Mouse (Mus musculus) forebrain, embryonic 16.5 days (tissue): ENCODE measurements around the gene Gm21973. TPM values are rescaled to one million over a fixed set of nuclear protein-coding genes. Genes with fewer than 3 reads are reported as not detected.

ENCODE experiments used
- ATAC-seq: fragments of 200-750 bp; cut with Nextera tagmentation; 2 replicates; pipeline ENCODE4 v1.8.0; 2017; ENCODE audit warnings: mild to moderate bottlenecking, moderate library complexity
- H3K27ac ChIP-seq: fragments of 300-500 bp; sonication (generic); 2 replicates; pipeline ENCODE4 v1.5.1; 2014; ENCODE audit warnings: low read length, control low read depth
- H3K27me3 ChIP-seq: fragments of 300-500 bp; sonication (generic); replicated peaks from 2 replicates; pipeline ENCODE4 v1.6.1; 2014; ENCODE audit warnings: low read length; ENCODE audit not compliant: control insufficient read depth, insufficient read depth
- H3K36me3 ChIP-seq: fragments of 300-500 bp; sonication (generic); 2 replicates; pipeline ENCODE4 v1.6.1; 2014; ENCODE audit not compliant: control insufficient read depth, insufficient read depth
- H3K4me1 ChIP-seq: fragments of 300-500 bp; sonication (generic); replicated peaks from 2 replicates; pipeline ENCODE4 v1.6.1; 2014; ENCODE audit warnings: low read length; ENCODE audit not compliant: control insufficient read depth, insufficient read depth
- H3K4me2 ChIP-seq: fragments of 300-500 bp; sonication (generic); 2 replicates; pipeline ENCODE4 v1.6.1; 2014; ENCODE audit warnings: mild to moderate bottlenecking, low read length, control low read depth
- H3K4me3 ChIP-seq: fragments of 300-500 bp; sonication (generic); replicated peaks from 2 replicates; pipeline ENCODE4 v1.5.1; 2014; ENCODE audit warnings: mild to moderate bottlenecking, low read length, control low read depth
- H3K9ac ChIP-seq: fragments of 300-500 bp; sonication (generic); replicated peaks from 2 replicates; pipeline ENCODE4 v1.6.1; 2014; ENCODE audit warnings: low read depth, low read length, control low read depth
- H3K9me3 ChIP-seq: fragments of 300-500 bp; sonication (generic); 2 replicates; pipeline ENCODE4 v1.6.1; 2016; ENCODE audit warnings: low read length; ENCODE audit not compliant: control insufficient read depth
- WGBS: fragments of 180-500 bp; shearing (Covaris S2); extraction: QIAGEN DNeasy Blood & Tissue Kit; methylation state at CpG from one replicate; pipeline ENCODE4 v1.1.7; 2014; 5-methylcytosine and 5-hydroxymethylcytosine counted together
- polyA plus RNA-seq: library from polyadenylated mRNA; unstranded; fragments of >200 nt; fragmentation: Nextera tagmentation; extraction: Ambion mirVana; gene quantifications from 2 replicates; pipeline ENCODE4 v1.2.1, GENCODE M21; 2015

Gene Gm21973
- not detected in 2 replicates for polyA plus RNA-seq

DNA sequence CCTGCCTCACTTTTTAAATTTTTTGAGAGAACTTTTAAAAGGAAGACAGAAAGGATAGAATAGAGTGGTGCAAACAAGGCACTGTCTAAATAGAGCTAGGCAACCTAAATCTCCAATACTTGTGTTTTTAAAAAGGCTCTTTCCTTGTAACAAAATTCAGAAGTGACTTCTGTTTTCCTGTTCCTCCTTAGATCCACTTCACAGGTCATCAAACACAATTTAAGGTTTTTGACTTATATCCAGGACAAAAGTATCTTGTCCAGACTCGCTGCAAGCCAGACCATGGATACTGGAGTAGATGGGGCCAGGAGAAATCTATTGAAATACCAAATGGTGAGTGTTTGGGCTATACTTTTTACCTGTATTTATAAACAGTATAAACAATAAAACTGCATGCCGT is at the start of gene Gm21973:
TSS of gene Gm21973 (plus strand) at position 301 of the 400 bp plus-strand sequence.
- WGBS, result 84% methylated on average over 2 of the region's 2 CpGs

DNA sequence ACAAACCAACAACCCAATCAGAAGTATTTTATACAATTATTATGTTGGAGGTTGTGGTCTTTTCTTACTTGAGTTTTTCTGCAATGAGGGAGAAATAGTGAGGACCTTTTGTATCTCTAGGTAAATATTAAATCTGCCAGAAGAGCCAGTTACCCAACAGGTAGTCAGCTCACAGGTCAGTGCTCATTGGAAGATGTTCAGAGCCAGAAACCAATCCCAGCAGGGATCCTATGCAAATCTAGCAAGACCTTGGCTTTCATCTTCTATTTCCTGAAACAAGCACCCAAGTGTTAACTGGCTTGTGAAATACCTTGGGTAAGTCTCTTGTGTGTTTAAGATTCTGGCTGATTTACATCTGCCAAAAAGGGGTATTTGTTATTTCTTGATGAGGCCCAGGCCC is 48.8 kb upstream of the Gm21973 start:
- no peak overlapping the region for H3K27ac ChIP-seq
- H3K4me2 ChIP-seq, result no peak overlapping the region
- H3K36me3 ChIP-seq, result no peaks in the 10 kb centered on the region
- H3K9me3 ChIP-seq, result no peaks in the 10 kb centered on the region
- H3K27me3 ChIP-seq, result no peaks in the 10 kb centered on the region
- ATAC-seq, result no peak
- H3K4me3 ChIP-seq, result no peak overlapping the region
- H3K9ac ChIP-seq, result no peak overlapping the region
- H3K4me1 ChIP-seq, result no peaks in the 10 kb centered on the region

More for the DNA sequence above, at the start of gene Gm21973:
- no peak within 1 kb of the TSS for H3K27ac ChIP-seq
- H3K36me3 ChIP-seq, result no peaks in the 10 kb centered on the region
- no peaks in the 10 kb centered on the region for H3K4me1 ChIP-seq
- no peaks in the 10 kb centered on the region for H3K9me3 ChIP-seq
- no peak for ATAC-seq
- no peak within 1 kb of the TSS for H3K9ac ChIP-seq
- H3K4me2 ChIP-seq, result no peak within 1 kb of the TSS
- H3K27me3 ChIP-seq, result no peaks in the 10 kb centered on the region
- no peak within 1 kb of the TSS for H3K4me3 ChIP-seq

GRCm38 (mm10) chr15:10277461-10277860 is 47.7 kb upstream of the Gm21973 start:
- 83% methylated on average over 4 of the region's 4 CpGs for WGBS
- no peaks in the 10 kb centered on the region for H3K4me1 ChIP-seq
- H3K9me3 ChIP-seq, result no peaks in the 10 kb centered on the region
- no peak overlapping the region for H3K9ac ChIP-seq
- no peaks in the 10 kb centered on the region for H3K27me3 ChIP-seq
- H3K4me3 ChIP-seq, result no peak overlapping the region
- H3K4me2 ChIP-seq, result no peak overlapping the region
- no peaks in the 10 kb centered on the region for H3K36me3 ChIP-seq
- no peak for ATAC-seq
- no peak overlapping the region for H3K27ac ChIP-seq

GRCm38 (mm10) chr15:10281546-10281945 is 43.6 kb upstream of the Gm21973 start:
- ATAC-seq, result no peak
- H3K27me3 ChIP-seq, result no peaks in the 10 kb centered on the region
- WGBS, result 89% methylated on average over 5 of the region's 5 CpGs
- H3K4me1 ChIP-seq, result no peaks in the 10 kb centered on the region
- no peaks in the 10 kb centered on the region for H3K36me3 ChIP-seq
- H3K9ac ChIP-seq, result no peak overlapping the region
- H3K9me3 ChIP-seq, result no peaks in the 10 kb centered on the region
- no peak overlapping the region for H3K4me2 ChIP-seq
- no peak overlapping the region for H3K4me3 ChIP-seq
- H3K27ac ChIP-seq, result no peak overlapping the region

- H3K27ac ChIP-seq, result no peak overlapping the region
- no peak overlapping the region for H3K4me2 ChIP-seq
- no peaks in the 10 kb centered on the region for H3K27me3 ChIP-seq
- H3K4me1 ChIP-seq, result no peaks in the 10 kb centered on the region
- H3K36me3 ChIP-seq, result no peaks in the 10 kb centered on the region
- ATAC-seq, result no peak
- no peak overlapping the region for H3K9ac ChIP-seq
- H3K4me3 ChIP-seq, result no peak overlapping the region
- H3K9me3 ChIP-seq, result no peaks in the 10 kb centered on the region
Observed at GRCm38 (mm10) chr15:10283661-10284060, 41.5 kb upstream of the Gm21973 start.

GRCm38 (mm10) chr15:10296570-10296969 is 28.6 kb upstream of the Gm21973 start:
- 88% methylated on average over 1 of the region's 1 CpGs for WGBS
- no peak for ATAC-seq
- Histone ChIP-seq H3K4me1 (no peaks in the 10 kb centered on the region), H3K27me3 (no peaks in the 10 kb centered on the region), H3K4me3 (no peak overlapping the region), H3K9me3 (no peaks in the 10 kb centered on the region), H3K27ac (no peak overlapping the region), H3K36me3 (no peaks in the 10 kb centered on the region), H3K9ac (no peak overlapping the region), H3K4me2 (no peak overlapping the region)

DNA sequence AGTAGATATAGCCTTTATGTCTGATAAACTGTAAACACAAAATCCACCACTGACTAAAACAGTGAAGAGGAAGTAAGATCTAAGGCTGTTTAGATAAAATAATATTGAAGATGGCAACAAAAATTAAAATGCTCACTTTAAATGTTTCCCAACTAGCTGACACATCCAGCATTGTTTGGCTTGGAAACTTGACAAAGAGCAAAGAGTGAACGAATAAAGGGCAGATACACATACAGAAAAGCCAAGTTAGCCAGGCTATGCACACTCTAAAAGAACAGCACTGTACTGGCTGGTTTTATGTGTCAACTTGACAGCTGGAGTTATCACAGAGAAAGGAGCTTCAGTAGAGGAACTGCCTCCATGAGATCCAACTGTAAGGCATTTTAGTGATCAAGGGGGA is 27.1 kb upstream of the Gm21973 start:
- Histone ChIP-seq H3K4me2 (no peak overlapping the region), H3K4me3 (no peak overlapping the region), H3K4me1 (no peaks in the 10 kb centered on the region), H3K27ac (no peak overlapping the region), H3K9me3 (no peaks in the 10 kb centered on the region), H3K9ac (no peak overlapping the region), H3K27me3 (no peaks in the 10 kb centered on the region), H3K36me3 (no peaks in the 10 kb centered on the region)
- whole genome bisulfite sequencing, result 78% methylated on average over 1 of the region's 1 CpGs
- ATAC-seq, result no peak

GRCm38 (mm10) chr15:10299467-10299866 is 25.7 kb upstream of the Gm21973 start:
- H3K27me3 ChIP-seq, result no peaks in the 10 kb centered on the region
- H3K9ac ChIP-seq, result no peak overlapping the region
- 69% methylated on average over 3 of the region's 3 CpGs for WGBS
- no peak overlapping the region for H3K4me2 ChIP-seq
- no peaks in the 10 kb centered on the region for H3K36me3 ChIP-seq
- H3K4me1 ChIP-seq, result no peaks in the 10 kb centered on the region
- no peak overlapping the region for H3K4me3 ChIP-seq
- no peak for ATAC-seq
- no peak overlapping the region for H3K27ac ChIP-seq
- no peaks in the 10 kb centered on the region for H3K9me3 ChIP-seq

GRCm38 (mm10) chr15:10306461-10306860 is 18.7 kb upstream of the Gm21973 start:
- H3K4me2 ChIP-seq, result no peak overlapping the region
- no peaks in the 10 kb centered on the region for H3K9me3 ChIP-seq
- H3K27me3 ChIP-seq, result no peaks in the 10 kb centered on the region
- no peaks in the 10 kb centered on the region for H3K4me1 ChIP-seq
- H3K36me3 ChIP-seq, result no peaks in the 10 kb centered on the region
- WGBS, result 65% methylated on average over 1 of the region's 1 CpGs
- H3K27ac ChIP-seq, result no peak overlapping the region
- H3K9ac ChIP-seq, result no peak overlapping the region
- ATAC-seq, result peak; percentile 95
- no peak overlapping the region for H3K4me3 ChIP-seq

DNA sequence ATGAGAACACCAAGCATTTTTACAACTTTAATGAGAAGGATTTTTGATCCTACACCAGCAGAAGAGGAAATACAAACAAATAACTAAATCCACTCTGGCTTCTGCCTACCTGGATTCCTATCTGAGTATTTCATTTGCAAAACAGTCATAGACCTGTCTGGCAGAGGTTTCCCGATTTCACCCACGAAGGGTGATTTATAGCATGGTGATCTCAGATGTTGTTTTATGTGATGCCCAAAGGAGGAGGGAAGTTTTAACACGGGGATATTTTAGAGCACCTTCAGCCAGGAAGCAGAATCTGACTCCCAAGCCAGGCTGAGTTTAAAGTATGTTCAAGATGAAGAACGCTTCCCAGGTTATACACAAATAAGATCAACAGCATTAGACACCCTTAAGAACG is 13.4 kb upstream of the Gm21973 start:
- Histone ChIP-seq H3K4me2 (no peak overlapping the region), H3K4me1 (no peaks in the 10 kb centered on the region), H3K27ac (no peak overlapping the region), H3K9ac (no peak overlapping the region), H3K36me3 (no peaks in the 10 kb centered on the region), H3K4me3 (no peak overlapping the region), H3K27me3 (no peaks in the 10 kb centered on the region), H3K9me3 (no peaks in the 10 kb centered on the region)
- WGBS, result 86% methylated on average over 5 of the region's 5 CpGs
- ATAC-seq, result no peak
